Mouse (Mus musculus) MEL (cell line): ENCODE data around the gene H2-Oa.

Experiments used
- CHD2 ChIP-seq: IDR thresholded peaks from 2 replicates; pipeline ENCODE4 v1.6.1; 2011; ENCODE audit warnings: low read length, improper control_type of control experiment
- CTCF ChIP-seq, 3 experiments: IDR thresholded peaks in 2 of 3; conservative IDR thresholded peaks in 1 of 3; 2 replicates each; pipeline ENCODE4 v1.5.1; 2011 to 2012; ENCODE audit warnings: low read length in 3 of 3, low read depth in 2 of 3, mild to moderate bottlenecking in 2 of 3, improper control_type of control experiment in 1 of 3, inconsistent platforms in 1 of 3, mixed read lengths in 1 of 3, moderate library complexity in 1 of 3; ENCODE audit not compliant: control insufficient read depth in 1 of 3, insufficient read depth in 1 of 3, poor library complexity in 1 of 3, severe bottlenecking in 1 of 3
- E2F4 ChIP-seq: IDR thresholded peaks from 2 replicates; pipeline ENCODE4 v1.6.1; 2011; ENCODE audit warnings: low read depth, low read length, improper control_type of control experiment, borderline replicate concordance
- HCFC1 ChIP-seq: IDR thresholded peaks from 2 replicates; pipeline ENCODE4 v1.6.1; 2012; ENCODE audit warnings: low read depth, mild to moderate bottlenecking, inconsistent platforms, low read length, improper control_type of control experiment, moderate library complexity
- POLR2AphosphoS2 ChIP-seq: IDR thresholded peaks from 2 replicates; pipeline ENCODE4 v1.6.1; 2011; ENCODE audit warnings: low read length, improper control_type of control experiment
- ZKSCAN1 ChIP-seq: IDR thresholded peaks from 2 replicates; pipeline ENCODE4 v1.6.1; 2012; ENCODE audit warnings: low read depth, mild to moderate bottlenecking, inconsistent platforms, low read length, improper control_type of control experiment, moderate library complexity

DNA sequence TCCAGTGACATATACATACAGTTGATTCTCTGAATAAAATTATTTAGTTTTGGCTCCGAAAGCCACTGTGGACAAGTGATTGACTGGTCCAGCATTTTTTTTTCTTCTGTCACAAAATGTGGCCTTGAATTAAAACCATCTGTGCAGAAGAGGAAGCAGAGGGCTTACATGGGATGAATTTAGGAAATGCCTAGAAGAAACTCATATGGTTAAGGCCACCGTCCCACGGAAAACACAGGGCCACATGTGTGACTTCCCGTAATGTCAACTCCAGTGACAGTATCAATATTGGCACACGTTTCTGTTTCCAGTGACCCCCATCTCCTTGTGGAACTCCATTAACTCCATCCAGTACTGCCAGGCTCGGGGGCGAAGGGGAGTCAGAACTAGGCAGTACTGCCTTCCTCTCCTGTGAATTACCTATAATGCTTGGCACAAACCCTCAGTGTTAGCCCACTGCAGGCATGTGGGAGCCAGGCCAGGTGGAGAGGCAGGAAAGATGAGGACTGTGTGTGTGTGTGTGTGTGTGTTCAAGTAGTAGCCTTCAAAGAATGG lies 50.4 kb downstream of the H2-Oa start:
- TF ChIP-seq E2F4 (no peak), ZKSCAN1 (no peak), CHD2 (no peak), HCFC1 (no peak), POLR2AphosphoS2 (no peak), CTCF (IDR thresholded peaks at IDR 0.05 in 2 of 3, conservative IDR thresholded peaks at IDR 0.05 in 1 of 3; ENCODE audit: control insufficient read depth in 1 of 3, insufficient read depth in 1 of 3, low read depth in 2 of 3, low read length in 3 of 3, poor library complexity in 1 of 3, severe bottlenecking in 1 of 3) (no peak)
